Mouse (Mus musculus) testis, adult 2 months (tissue): Measurements from ENCODE around the gene Hsp90aa1. TPM values are rescaled to one million over a fixed set of nuclear protein-coding genes. Genes with fewer than 3 reads are reported as not detected.

Experiments
- H3K27ac ChIP-seq: fragments of 200-500 bp; 2 replicates; pipeline ENCODE4 v1.5.1; 2012; ENCODE audit warnings: low read depth, low read length; ENCODE audit not compliant: control insufficient read depth, insufficient read depth
- H3K27me3 ChIP-seq: fragments of 200-500 bp; 2 replicates; pipeline ENCODE4 v1.6.1; 2012; ENCODE audit warnings: mild to moderate bottlenecking, low read length, moderate library complexity; ENCODE audit not compliant: control insufficient read depth, insufficient read depth
- H3K36me3 ChIP-seq: fragments of 200-500 bp; 2 replicates; pipeline ENCODE4 v1.6.1; 2012; ENCODE audit warnings: mild to moderate bottlenecking, low read length; ENCODE audit not compliant: control insufficient read depth, insufficient read depth
- H3K4me1 ChIP-seq: fragments of 200-500 bp; 2 replicates; pipeline ENCODE4 v1.6.1; 2012; ENCODE audit warnings: low read length; ENCODE audit not compliant: control insufficient read depth, insufficient read depth
- H3K4me3 ChIP-seq: fragments of 200-500 bp; 2 replicates; pipeline ENCODE4 v1.5.1; 2012; ENCODE audit warnings: low read depth, mild to moderate bottlenecking, low read length, moderate library complexity, mixed read lengths; ENCODE audit not compliant: control insufficient read depth
- CTCF ChIP-seq: fragments of 200-500 bp; IDR thresholded peaks from 2 replicates; pipeline ENCODE4 v1.5.1; 2012; ENCODE audit warnings: low read depth, mild to moderate bottlenecking, inconsistent platforms, low read length, moderate library complexity; ENCODE audit not compliant: control insufficient read depth, insufficient read depth, insufficient replicate concordance
- POLR2A ChIP-seq: fragments of 200-500 bp; IDR thresholded peaks from 2 replicates; pipeline ENCODE4 v1.6.1; 2012; ENCODE audit warnings: low read depth, mild to moderate bottlenecking, inconsistent platforms, low read length, moderate library complexity; ENCODE audit not compliant: control insufficient read depth
- polyA plus RNA-seq: library from polyadenylated mRNA; depleted of rRNA; stranded (reverse); fragments of >200 nt; gene quantifications from 2 replicates; pipeline ENCODE4 v1.2.3, GENCODE M21; 2012; rRNA removed

Hsp90aa1 gene
- polyA plus RNA-seq, 1 experiment: 736 TPM

DNA sequence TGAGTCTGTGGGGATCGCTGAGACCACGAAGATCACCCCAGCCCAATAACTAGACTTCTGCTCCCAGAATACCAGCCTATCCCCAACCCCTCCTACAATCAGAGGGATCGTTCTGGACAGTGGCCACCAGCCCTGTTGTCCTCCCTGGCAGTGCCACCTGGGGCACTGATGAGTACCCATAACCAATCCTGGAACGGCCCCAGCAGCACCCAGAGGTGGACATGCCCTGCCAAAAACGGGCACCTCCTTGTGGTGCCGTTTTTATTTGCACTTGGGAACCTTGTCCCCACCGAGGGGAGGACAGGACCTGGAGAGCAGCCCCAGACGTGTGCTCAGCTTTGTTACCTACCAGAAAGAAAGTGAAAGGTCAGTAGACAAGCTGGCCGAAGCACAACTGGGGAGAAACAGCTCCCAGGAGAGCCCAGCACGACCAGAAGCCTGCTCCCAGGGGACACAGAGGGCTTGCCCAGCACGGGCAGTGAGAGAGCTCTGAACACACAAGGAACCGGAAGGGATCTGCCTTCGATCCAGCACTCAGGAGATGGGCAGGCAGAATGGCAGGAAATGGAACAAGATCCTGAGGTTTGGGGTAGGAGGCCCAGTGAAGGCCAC lies 35.0 kb downstream of the Hsp90aa1 start:
- TF ChIP-seq CTCF (no peak), POLR2A (no peak)
- Histone ChIP-seq H3K36me3 (peaks cover 1% of the 10 kb centered on the region), H3K27ac (no peak overlapping the region), H3K27me3 (no peaks in the 10 kb centered on the region), H3K4me3 (no peak overlapping the region), H3K4me1 (no peaks in the 10 kb centered on the region)

DNA sequence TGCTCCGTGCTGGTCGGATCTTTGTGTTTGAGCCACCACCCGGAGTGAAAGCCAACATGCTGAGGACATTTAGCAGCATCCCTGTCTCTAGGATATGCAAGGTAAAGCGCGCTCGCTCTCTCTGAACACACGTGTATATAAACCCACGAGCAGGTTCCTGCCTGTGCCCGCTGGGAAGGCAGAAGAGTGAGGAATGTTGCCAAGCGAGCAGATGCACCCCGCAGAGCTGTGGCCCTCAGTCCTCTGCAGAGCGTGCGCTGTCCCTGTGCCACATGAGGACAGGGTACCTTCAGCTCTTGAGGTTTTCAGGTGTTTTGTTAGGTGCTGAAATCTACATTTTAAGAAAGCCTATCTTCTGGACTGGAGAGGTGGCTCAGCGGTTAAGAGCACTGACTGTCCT lies 40.8 kb downstream of the Hsp90aa1 start:
- Histone ChIP-seq H3K4me3 (no peak overlapping the region), H3K4me1 (no peaks in the 10 kb centered on the region), H3K27ac (no peak overlapping the region), H3K36me3 (peaks cover 1% of the 10 kb centered on the region), H3K27me3 (no peaks in the 10 kb centered on the region)
- TF ChIP-seq CTCF (no peak), POLR2A (no peak)

DNA sequence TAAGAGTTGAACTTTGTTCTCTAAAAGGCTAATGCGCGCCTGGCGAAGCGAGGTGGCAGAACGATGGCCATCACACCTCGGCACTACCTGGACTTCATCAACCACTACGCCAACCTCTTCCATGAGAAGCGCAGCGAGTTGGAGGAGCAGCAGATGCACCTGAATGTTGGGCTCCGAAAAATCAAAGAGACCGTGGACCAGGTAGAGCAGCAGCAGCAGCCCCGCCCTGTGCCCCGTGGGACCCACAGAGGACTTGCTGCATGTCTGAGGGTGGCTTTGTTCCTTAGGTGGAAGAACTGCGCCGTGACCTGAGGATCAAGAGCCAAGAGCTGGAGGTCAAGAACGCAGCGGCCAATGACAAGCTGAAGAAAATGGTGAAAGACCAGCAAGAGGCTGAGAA lies 51.1 kb downstream of the Hsp90aa1 start:
- no peaks in the 10 kb centered on the region for H3K4me1 ChIP-seq
- no peak overlapping the region for H3K27ac ChIP-seq
- TF ChIP-seq POLR2A: no peak
- TF ChIP-seq CTCF: no peak
- peaks cover 3% of the 10 kb centered on the region for H3K36me3 ChIP-seq
- H3K27me3 ChIP-seq: no peaks in the 10 kb centered on the region
- H3K4me3 ChIP-seq: no peak overlapping the region

DNA sequence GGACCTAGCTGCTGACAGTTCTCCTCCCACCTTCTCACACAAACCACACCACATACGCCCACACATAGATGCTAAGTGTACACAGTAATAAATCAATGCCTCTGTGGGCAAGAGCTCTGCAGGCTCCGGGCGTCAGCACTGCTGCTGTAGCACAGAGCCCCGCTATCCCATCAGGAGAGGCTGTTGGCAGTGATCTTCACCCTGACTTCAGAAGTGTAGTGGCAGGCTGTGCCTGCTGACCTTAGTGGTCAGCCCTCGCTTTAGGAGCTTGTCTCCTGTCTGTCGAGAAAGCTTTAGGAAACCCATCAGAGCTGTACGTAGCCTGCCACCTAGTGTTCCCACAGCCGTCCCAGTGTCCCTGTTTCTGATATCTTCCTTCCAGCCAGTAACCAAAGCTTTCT lies 52.3 kb downstream of the Hsp90aa1 start:
- Histone ChIP-seq H3K4me3 (no peak overlapping the region), H3K36me3 (peaks cover 8% of the 10 kb centered on the region), H3K27ac (no peak overlapping the region), H3K27me3 (no peaks in the 10 kb centered on the region), H3K4me1 (no peaks in the 10 kb centered on the region)
- TF ChIP-seq POLR2A (no peak), CTCF (no peak)

Other genes with a start within 250 kb of the Hsp90aa1 start
- gene Dync1h1, start 101.3 kb downstream of the Hsp90aa1 start, polyA plus RNA-seq: 214 and 240 TPM in 2 replicates
- gene 1700001K19Rik, start 20.1 kb downstream of the Hsp90aa1 start, polyA plus RNA-seq: 745 and 752 TPM in 2 replicates
- 15.0 and 17.0 TPM in 2 replicates for gene Wdr20, start 35.2 kb upstream of the Hsp90aa1 start, polyA plus RNA-seq
- gene Mok, start 138.2 kb upstream of the Hsp90aa1 start, polyA plus RNA-seq: 96.9 and 102 TPM in 2 replicates
- 5.3 and 6.1 TPM in 2 replicates for gene Zfp839, start 147.5 kb upstream of the Hsp90aa1 start, polyA plus RNA-seq
- 13.4 and 13.6 TPM in 2 replicates for gene Cinp, start 186.4 kb upstream of the Hsp90aa1 start, polyA plus RNA-seq
- 7.1 and 7.4 TPM in 2 replicates for gene Tecpr2, start 186.5 kb upstream of the Hsp90aa1 start, polyA plus RNA-seq